Mouse (Mus musculus) hindbrain, postnatal 0 days (tissue): ENCODE results near the gene Hcn4. TPM values are rescaled to one million over a fixed set of nuclear protein-coding genes. Genes with fewer than 3 reads are reported as not detected.

ENCODE experiments used
- ATAC-seq: fragments of 200-750 bp; cut with Nextera tagmentation; 2 replicates; pipeline ENCODE4 v1.8.0; 2017; ENCODE audit warnings: mild to moderate bottlenecking, moderate TSS enrichment, moderate library complexity
- DNase-seq: peaks from one replicate; pipeline ENCODE4 v3.0.0-alpha.2; 2015; ENCODE audit warnings: low spot score
- H3K27ac ChIP-seq: fragments of 300-500 bp; sonication (generic); 2 replicates; pipeline ENCODE4 v1.5.1; 2014; ENCODE audit warnings: mild to moderate bottlenecking
- H3K27me3 ChIP-seq: fragments of 300-500 bp; sonication (generic); 2 replicates; pipeline ENCODE4 v1.6.1; 2014; ENCODE audit warnings: low read length, mixed read lengths; ENCODE audit not compliant: insufficient read depth
- H3K36me3 ChIP-seq: fragments of 300-500 bp; sonication (generic); 2 replicates; pipeline ENCODE4 v1.6.1; 2014; ENCODE audit warnings: low read length, mixed read lengths; ENCODE audit not compliant: insufficient read depth
- H3K4me1 ChIP-seq: fragments of 300-500 bp; sonication (generic); 2 replicates; pipeline ENCODE4 v1.6.1; 2014; ENCODE audit warnings: antibody characterized with exemption, low read length, mixed read lengths; ENCODE audit not compliant: insufficient read depth
- H3K4me2 ChIP-seq: fragments of 300-500 bp; sonication (generic); 2 replicates; pipeline ENCODE4 v1.6.1; 2014; ENCODE audit warnings: low read depth, mild to moderate bottlenecking, low read length, moderate library complexity, mixed read lengths
- H3K4me3 ChIP-seq: fragments of 300-500 bp; sonication (generic); 2 replicates; pipeline ENCODE4 v1.5.1; 2014; ENCODE audit warnings: low read length
- H3K9ac ChIP-seq: fragments of 300-500 bp; sonication (generic); replicated peaks from 2 replicates; pipeline ENCODE4 v1.6.1; 2014; ENCODE audit warnings: mild to moderate bottlenecking, low read length, moderate library complexity, mixed read lengths
- H3K9me3 ChIP-seq: fragments of 300-500 bp; sonication (generic); 2 replicates; pipeline ENCODE4 v1.6.1; 2016; ENCODE audit warnings: low read length, mixed read lengths
- CTCF ChIP-seq: IDR thresholded peaks from 2 replicates; pipeline ENCODE4 v1.5.1; 2016; ENCODE audit warnings: antibody characterized with exemption, control low read depth, low read depth
- WGBS: fragments of 180-500 bp; shearing (Covaris S2); extraction: QIAGEN DNeasy Blood & Tissue Kit; methylation state at CpG from one replicate; pipeline ENCODE4 v1.1.7; 2014; 5-methylcytosine and 5-hydroxymethylcytosine counted together
- polyA plus RNA-seq: library from polyadenylated mRNA; unstranded; fragments of >200 nt; fragmentation: Nextera tagmentation; extraction: Ambion mirVana; gene quantifications from 2 replicates; pipeline ENCODE4 v1.2.1, GENCODE M21; 2015
- total RNA-seq: library from RNA; depleted of rRNA; stranded (reverse); fragments of >200 nt; gene quantifications from 2 replicates; pipeline ENCODE4 v1.2.3, GENCODE M21; 2014; rRNA removed

The Hcn4 gene
- total RNA-seq (33.6 and 38.6 TPM in 2 replicates), polyA plus RNA-seq (3.3 and 3.5 TPM in 2 replicates)

DNA sequence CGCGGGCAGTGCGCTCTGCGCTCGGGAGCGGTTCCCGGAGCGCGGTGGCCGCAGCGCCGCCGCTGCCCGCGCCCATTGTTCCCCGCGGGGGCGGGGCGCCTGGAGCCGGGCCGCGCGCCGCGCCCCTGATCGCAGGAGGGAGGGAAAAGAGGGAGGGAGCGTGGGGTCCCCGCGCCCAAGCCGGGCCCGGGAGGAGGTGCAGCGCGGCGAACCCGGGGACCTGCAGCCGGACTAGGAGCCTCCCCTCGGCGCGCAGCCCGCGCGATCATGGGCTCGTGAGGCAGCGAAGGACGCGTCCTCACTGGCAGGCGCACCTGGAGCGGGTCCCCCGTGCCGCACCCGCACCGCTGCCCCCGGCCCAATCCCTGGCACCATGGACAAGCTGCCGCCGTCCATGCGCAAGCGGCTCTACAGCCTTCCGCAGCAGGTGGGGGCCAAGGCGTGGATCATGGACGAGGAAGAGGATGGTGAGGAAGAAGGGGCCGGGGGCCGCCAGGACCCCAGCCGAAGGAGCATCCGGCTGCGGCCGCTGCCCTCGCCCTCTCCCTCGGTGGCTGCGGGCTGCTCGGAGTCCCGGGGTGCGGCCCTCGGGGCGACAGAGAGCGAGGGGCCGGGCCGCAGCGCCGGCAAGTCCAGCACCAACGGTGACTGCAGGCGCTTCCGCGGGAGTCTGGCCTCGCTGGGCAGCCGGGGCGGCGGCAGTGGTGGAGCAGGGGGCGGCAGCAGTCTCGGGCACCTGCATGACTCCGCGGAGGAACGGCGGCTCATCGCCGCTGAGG is at the start of gene Hcn4:
Gene Hcn4, plus strand, starts transcription at position 274 of the 779 bp plus-strand sequence.
- DNase-seq (peak; percentile 65), ATAC-seq (peak; percentile 25)
- peak within 1 kb of the TSS; percentile 88 for H3K4me2 ChIP-seq
- H3K9ac ChIP-seq = peak within 1 kb of the TSS; percentile 92
- TF ChIP-seq CTCF = no peak
- H3K27ac ChIP-seq = peak within 1 kb of the TSS; percentile 83
- no peaks in the 10 kb centered on the region for H3K9me3 ChIP-seq
- H3K4me3 ChIP-seq = peak within 1 kb of the TSS; percentile 81
- 0% methylated on average over 51 of the region's 95 CpGs for WGBS
- H3K27me3 ChIP-seq = 0 out of 2 replicates have a peak, but pooled peaks cover 3% of the 10 kb centered on the region
- no peaks in the 10 kb centered on the region for H3K36me3 ChIP-seq
- H3K4me1 ChIP-seq = no peaks in the 10 kb centered on the region; the same call in 1 of the 2 replicates

DNA sequence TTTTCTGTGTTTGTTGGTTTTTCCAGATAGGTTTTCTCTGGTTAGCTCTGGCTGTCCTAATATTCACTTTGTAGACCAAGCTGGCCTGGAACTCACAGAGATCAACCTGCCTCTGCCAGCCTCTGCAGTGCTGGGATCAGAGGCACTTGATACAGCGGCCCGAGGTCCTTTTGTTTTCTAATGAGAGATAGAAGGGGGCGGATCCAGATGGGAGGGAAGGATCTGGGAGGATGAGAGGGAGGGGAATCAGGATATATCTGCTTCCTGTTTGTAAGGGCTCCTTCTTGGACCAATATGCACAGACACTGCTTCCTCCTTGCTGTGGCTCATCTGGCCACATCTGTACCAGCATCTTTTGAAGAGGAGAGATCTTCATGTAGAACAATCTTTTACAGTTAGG is 48.5 kb upstream of the Hcn4 start:
- Histone ChIP-seq H3K9ac (no peak overlapping the region), H3K27ac (no peak overlapping the region), H3K36me3 (no peaks in the 10 kb centered on the region), H3K4me1 (no peaks in the 10 kb centered on the region), H3K9me3 (no peaks in the 10 kb centered on the region), H3K27me3 (no peaks in the 10 kb centered on the region), H3K4me3 (no peak overlapping the region), H3K4me2 (no peak overlapping the region)
- TF ChIP-seq CTCF = no peak
- 54% methylated on average over 3 of the region's 3 CpGs for WGBS
- ATAC-seq = no peak
- no peak for DNase-seq

DNA sequence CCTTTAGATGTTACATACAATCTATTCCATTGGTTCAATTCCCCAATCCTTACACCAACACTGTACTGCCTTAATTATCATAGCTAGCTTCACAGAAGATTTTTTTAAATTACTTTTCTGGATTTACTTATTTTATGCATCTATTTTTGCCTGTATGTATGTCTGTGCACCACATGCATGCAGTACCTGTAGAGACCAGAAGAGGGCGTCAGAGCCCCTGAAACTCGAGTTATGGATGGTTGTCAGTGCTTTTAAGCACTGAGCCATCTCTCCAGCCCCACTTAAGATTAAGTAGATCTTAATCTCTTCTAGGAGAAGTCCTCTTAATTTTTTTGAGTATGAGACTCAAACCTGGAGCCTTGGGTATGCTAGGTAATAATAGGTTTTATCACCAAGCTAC is 47.8 kb upstream of the Hcn4 start:
- TF ChIP-seq CTCF = peak; percentile 47
- Histone ChIP-seq H3K4me2 (no peak overlapping the region), H3K4me1 (no peaks in the 10 kb centered on the region), H3K4me3 (no peak overlapping the region), H3K9ac (no peak overlapping the region), H3K27me3 (no peaks in the 10 kb centered on the region), H3K27ac (no peak overlapping the region), H3K36me3 (no peaks in the 10 kb centered on the region), H3K9me3 (no peaks in the 10 kb centered on the region)
- DNase-seq (no peak), ATAC-seq (no peak)
- WGBS = 11% methylated on average over 2 of the region's 2 CpGs

DNA sequence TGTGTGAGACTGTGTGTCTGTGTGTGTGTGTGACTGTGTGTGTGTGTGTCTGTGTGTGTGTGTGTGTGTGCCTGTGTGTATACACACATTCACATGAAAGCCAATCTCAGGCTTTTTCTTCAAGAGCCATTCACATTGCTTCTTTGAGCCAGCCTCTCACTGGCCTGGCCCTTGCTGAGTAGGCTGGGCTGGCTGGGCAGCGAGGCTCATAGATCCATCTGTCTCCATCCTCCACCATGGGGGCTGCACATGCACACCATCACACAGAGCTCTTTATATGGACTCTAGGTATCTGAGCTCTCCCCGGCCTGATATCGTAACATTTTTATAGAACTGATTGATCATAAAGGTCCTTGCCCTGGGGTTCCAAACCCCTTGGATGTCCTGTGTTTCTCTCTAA is 33.7 kb upstream of the Hcn4 start:
- no peaks in the 10 kb centered on the region for H3K36me3 ChIP-seq
- H3K27ac ChIP-seq = no peak overlapping the region
- ATAC-seq (no peak), DNase-seq (no peak)
- WGBS = 79% methylated on average over 3 of the region's 3 CpGs
- no peaks in the 10 kb centered on the region for H3K9me3 ChIP-seq
- no peak overlapping the region for H3K4me2 ChIP-seq
- no peaks in the 10 kb centered on the region for H3K27me3 ChIP-seq
- no peak for TF ChIP-seq CTCF
- no peak overlapping the region for H3K9ac ChIP-seq
- no peaks in the 10 kb centered on the region for H3K4me1 ChIP-seq
- H3K4me3 ChIP-seq = no peak overlapping the region

DNA sequence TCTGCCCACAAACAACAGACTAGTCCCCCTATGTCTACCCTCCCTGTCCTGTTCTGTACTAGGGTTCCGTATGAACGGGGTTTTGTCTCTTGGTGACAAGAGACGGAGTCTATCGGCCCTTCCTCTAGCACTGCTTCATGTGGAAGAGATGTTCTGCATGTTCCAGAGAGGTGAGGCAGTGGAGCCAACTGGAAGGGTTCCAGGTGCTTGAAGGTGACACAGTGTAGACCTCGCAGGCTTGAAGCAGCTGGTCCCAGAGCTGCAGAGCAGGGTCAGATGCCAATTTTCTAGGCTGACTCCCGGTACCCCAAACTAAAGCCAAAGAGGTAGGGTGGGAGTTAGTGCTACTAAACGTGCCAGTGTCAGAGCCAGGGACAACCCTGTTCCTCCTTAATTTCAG is 25.1 kb upstream of the Hcn4 start:
- Histone ChIP-seq H3K9me3 (no peaks in the 10 kb centered on the region), H3K4me2 (no peak overlapping the region), H3K27me3 (no peaks in the 10 kb centered on the region), H3K4me3 (no peak overlapping the region), H3K4me1 (no peaks in the 10 kb centered on the region), H3K9ac (no peak overlapping the region), H3K36me3 (no peaks in the 10 kb centered on the region), H3K27ac (no peak overlapping the region)
- no peak for DNase-seq
- no peak for ATAC-seq
- no peak for TF ChIP-seq CTCF
- WGBS = 71% methylated on average over 7 of the region's 7 CpGs

GRCm38 (mm10) chr9:58801441-58801840 is 21.8 kb upstream of the Hcn4 start:
- no peak for DNase-seq
- no peak overlapping the region for H3K4me2 ChIP-seq
- no peak overlapping the region for H3K9ac ChIP-seq
- H3K9me3 ChIP-seq = no peaks in the 10 kb centered on the region
- ATAC-seq = no peak
- no peak overlapping the region for H3K4me3 ChIP-seq
- no peaks in the 10 kb centered on the region for H3K27me3 ChIP-seq
- H3K27ac ChIP-seq = no peak overlapping the region
- H3K36me3 ChIP-seq = no peaks in the 10 kb centered on the region
- TF ChIP-seq CTCF = no peak
- peaks cover 6% of the 10 kb centered on the region; the same call in 1 of the 2 replicates for H3K4me1 ChIP-seq
- 72% methylated on average over 2 of the region's 2 CpGs for WGBS

- no peak for ATAC-seq
- 69% methylated on average over 4 of the region's 4 CpGs for WGBS
- H3K9me3 ChIP-seq = no peaks in the 10 kb centered on the region
These were observed 20.9 kb upstream of the Hcn4 start for GRCm38 (mm10) chr9:58802294-58802693.

More at GRCm38 (mm10) chr9:58802294-58802693, 20.9 kb upstream of the Hcn4 start:
- Histone ChIP-seq H3K27ac (no peak overlapping the region), H3K4me3 (no peak overlapping the region), H3K9ac (no peak overlapping the region), H3K4me2 (no peak overlapping the region), H3K4me1 (peaks cover 6% of the 10 kb centered on the region; the same call in 1 of the 2 replicates), H3K27me3 (no peaks in the 10 kb centered on the region), H3K36me3 (no peaks in the 10 kb centered on the region)
- TF ChIP-seq CTCF = no peak
- no peak for DNase-seq
